Mouse (Mus musculus) hindbrain, embryonic 10.5 days (tissue): ENCODE measurements around the gene Bcan. TPM values are rescaled to one million over a fixed set of nuclear protein-coding genes. Genes with fewer than 3 reads are reported as not detected.

ENCODE experiments used
- DNase-seq: peaks from one replicate; pipeline ENCODE4 v3.0.0-alpha.2; 2017; ENCODE audit warnings: low spot score
- H3K27ac ChIP-seq: fragments of 300-500 bp; sonication (generic); 2 replicates; pipeline ENCODE4 v1.5.1; 2016; ENCODE audit warnings: mild to moderate bottlenecking, moderate library complexity
- H3K27me3 ChIP-seq: fragments of 300-500 bp; sonication (generic); 2 replicates; pipeline ENCODE4 v1.6.1; 2016; ENCODE audit warnings: mild to moderate bottlenecking; ENCODE audit not compliant: poor library complexity, insufficient read depth, severe bottlenecking
- H3K36me3 ChIP-seq: fragments of 300-500 bp; sonication (generic); 2 replicates; pipeline ENCODE4 v1.6.1; 2016; ENCODE audit warnings: mild to moderate bottlenecking, moderate library complexity
- H3K4me1 ChIP-seq: fragments of 300-500 bp; sonication (generic); replicated peaks from 2 replicates; pipeline ENCODE4 v1.6.1; 2016; ENCODE audit warnings: mild to moderate bottlenecking
- H3K4me3 ChIP-seq: fragments of 300-500 bp; sonication (generic); 2 replicates; pipeline ENCODE4 v1.5.1; 2016; ENCODE audit warnings: mild to moderate bottlenecking, moderate library complexity
- H3K9me3 ChIP-seq: fragments of 300-500 bp; sonication (generic); 2 replicates; pipeline ENCODE4 v1.6.1; 2016; ENCODE audit warnings: mild to moderate bottlenecking, moderate library complexity
- WGBS: fragments of 180-500 bp; shearing (Covaris S2); methylation state at CpG from one replicate; pipeline ENCODE4 v1.1.7; 2016; 5-methylcytosine and 5-hydroxymethylcytosine counted together
- polyA plus RNA-seq: library from polyadenylated mRNA; unstranded; fragments of >200 nt; fragmentation: Nextera tagmentation; extraction: Ambion mirVana; gene quantifications from 2 replicates; pipeline ENCODE4 v1.2.1, GENCODE M21; 2016

Gene Bcan
- polyA plus RNA-seq, 1 experiment from 2014 or later = 0.95 TPM

- no peak for DNase-seq
- H3K9me3 ChIP-seq = no peaks in the 10 kb centered on the region
- peak overlapping the region; percentile 94 for H3K27ac ChIP-seq
- H3K36me3 ChIP-seq = peaks cover 69% of the 10 kb centered on the region
- no peak overlapping the region for H3K4me3 ChIP-seq
- H3K4me1 ChIP-seq = peaks cover 89% of the 10 kb centered on the region
- WGBS = 86% methylated on average over 5 of the region's 5 CpGs
- 0 out of 2 replicates have a peak, but pooled peaks cover 3% of the 10 kb centered on the region for H3K27me3 ChIP-seq
Observed at GRCm38 (mm10) chr3:87979493-87979892, 20.5 kb downstream of the Bcan start.

- DNase-seq = peak; percentile 90
- peaks cover 88% of the 10 kb centered on the region for H3K4me1 ChIP-seq
- peak overlapping the region; percentile 87 for H3K4me3 ChIP-seq
- H3K27me3 ChIP-seq = 0 out of 2 replicates have a peak, but pooled peaks cover 3% of the 10 kb centered on the region
- peaks cover 63% of the 10 kb centered on the region for H3K36me3 ChIP-seq
- WGBS = 7% methylated on average over 12 of the region's 12 CpGs
- no peaks in the 10 kb centered on the region for H3K9me3 ChIP-seq
- H3K27ac ChIP-seq = peak overlapping the region; percentile 95
Observed at GRCm38 (mm10) chr3:87974381-87974987, 25.5 kb downstream of the Bcan start.

- H3K27ac ChIP-seq = peak overlapping the region; percentile 95
Observed at GRCm38 (mm10) chr3:87973593-87974380, 26.2 kb downstream of the Bcan start.

GRCm38 (mm10) chr3:87972776-87973175, 27.3 kb downstream of the Bcan start:
- no peaks in the 10 kb centered on the region for H3K9me3 ChIP-seq
- 16% methylated on average over 5 of the region's 5 CpGs for WGBS
- H3K4me1 ChIP-seq = peaks cover 71% of the 10 kb centered on the region

More at GRCm38 (mm10) chr3:87973593-87974380, 26.2 kb downstream of the Bcan start:
- Histone ChIP-seq H3K4me1 (peaks cover 81% of the 10 kb centered on the region), H3K9me3 (no peaks in the 10 kb centered on the region), H3K4me3 (peak overlapping the region; percentile 87), H3K36me3 (peaks cover 56% of the 10 kb centered on the region), H3K27me3 (0 out of 2 replicates have a peak, but pooled peaks cover 3% of the 10 kb centered on the region)
- 14% methylated on average over 14 of the region's 14 CpGs for WGBS
- no peak for DNase-seq

GRCm38 (mm10) chr3:87972203-87972664, 27.8 kb downstream of the Bcan start:
- Histone ChIP-seq H3K4me3 (peak overlapping the region; percentile 87), H3K9me3 (no peaks in the 10 kb centered on the region), H3K27ac (peak overlapping the region; percentile 95), H3K36me3 (peaks cover 41% of the 10 kb centered on the region), H3K4me1 (peaks cover 66% of the 10 kb centered on the region), H3K27me3 (peaks cover 5% of the 10 kb centered on the region; the same call in 1 of the 2 replicates)
- 5% methylated on average over 8 of the region's 8 CpGs for WGBS
- peak; percentile 72 for DNase-seq

More at GRCm38 (mm10) chr3:87972776-87973175, 27.3 kb downstream of the Bcan start:
- DNase-seq = peak; percentile 46
- H3K27me3 ChIP-seq = peaks cover 5% of the 10 kb centered on the region; the same call in 1 of the 2 replicates
- peak overlapping the region; percentile 95 for H3K27ac ChIP-seq
- peaks cover 46% of the 10 kb centered on the region for H3K36me3 ChIP-seq
- peak overlapping the region; percentile 87 for H3K4me3 ChIP-seq

GRCm38 (mm10) chr3:87971489-87972202, 28.4 kb downstream of the Bcan start:
- under 1% methylated on average over 60 of the region's 60 CpGs for WGBS
- Histone ChIP-seq H3K36me3 (peaks cover 35% of the 10 kb centered on the region), H3K27me3 (peaks cover 5% of the 10 kb centered on the region; the same call in 1 of the 2 replicates), H3K9me3 (no peaks in the 10 kb centered on the region), H3K4me1 (peaks cover 64% of the 10 kb centered on the region), H3K4me3 (peak overlapping the region; percentile 87), H3K27ac (peak overlapping the region; percentile 95)
- peak; percentile 51 for DNase-seq

- peak; percentile 93 for DNase-seq
- no peaks in the 10 kb centered on the region for H3K9me3 ChIP-seq
- under 1% methylated on average over 44 of the region's 44 CpGs for WGBS
- H3K4me3 ChIP-seq = peak within 1 kb of the TSS; percentile 87
- peak within 1 kb of the TSS; percentile 95 for H3K27ac ChIP-seq
- peaks cover 5% of the 10 kb centered on the region; the same call in 1 of the 2 replicates for H3K27me3 ChIP-seq
- peaks cover 64% of the 10 kb centered on the region for H3K4me1 ChIP-seq
- H3K36me3 ChIP-seq = peaks cover 29% of the 10 kb centered on the region
Observed at GRCm38 (mm10) chr3:87970939-87971488, 29.0 kb downstream of the Bcan start, which contains the start of gene Nes. Nes (plus strand) TSS chr3:87971078.

GRCm38 (mm10) chr3:87970184-87970938, 29.7 kb downstream of the Bcan start:
- WGBS = under 1% methylated on average over 21 of the region's 21 CpGs
- peak; percentile 80 for DNase-seq
- Histone ChIP-seq H3K4me1 (peaks cover 58% of the 10 kb centered on the region), H3K27me3 (peaks cover 5% of the 10 kb centered on the region; the same call in 1 of the 2 replicates), H3K36me3 (peaks cover 22% of the 10 kb centered on the region), H3K27ac (peak overlapping the region; percentile 95), H3K9me3 (no peaks in the 10 kb centered on the region), H3K4me3 (peak overlapping the region; percentile 87)

GRCm38 (mm10) chr3:87960586-87961191, 39.3 kb downstream of the Bcan start:
- Histone ChIP-seq H3K4me1 (peaks cover 50% of the 10 kb centered on the region), H3K4me3 (peak overlapping the region; percentile 57), H3K36me3 (no peaks in the 10 kb centered on the region), H3K9me3 (no peaks in the 10 kb centered on the region), H3K27me3 (no peaks in the 10 kb centered on the region), H3K27ac (peak overlapping the region; percentile 94)
- under 1% methylated on average over 27 of the region's 27 CpGs for WGBS
- peak; percentile 95 for DNase-seq

GRCm38 (mm10) chr3:87960191-87960585, 39.8 kb downstream of the Bcan start:
- Histone ChIP-seq H3K27me3 (no peaks in the 10 kb centered on the region), H3K4me3 (peak overlapping the region; percentile 57), H3K36me3 (peaks cover 2% of the 10 kb centered on the region; the same call in 1 of the 2 replicates), H3K27ac (peak overlapping the region; percentile 94), H3K9me3 (no peaks in the 10 kb centered on the region), H3K4me1 (peaks cover 50% of the 10 kb centered on the region)
- 3% methylated on average over 10 of the region's 10 CpGs for WGBS
- DNase-seq = no peak

- H3K4me1 ChIP-seq = peaks cover 50% of the 10 kb centered on the region
Observed at GRCm38 (mm10) chr3:87959371-87959770, 40.7 kb downstream of the Bcan start.

More at GRCm38 (mm10) chr3:87959371-87959770, 40.7 kb downstream of the Bcan start:
- no peak for DNase-seq
- Histone ChIP-seq H3K27ac (peak overlapping the region; percentile 94), H3K4me3 (peak overlapping the region; percentile 57; the same call in 1 of the 2 replicates), H3K9me3 (no peaks in the 10 kb centered on the region), H3K27me3 (no peaks in the 10 kb centered on the region), H3K36me3 (peaks cover 10% of the 10 kb centered on the region)
- 44% methylated on average over 7 of the region's 7 CpGs for WGBS
